Mouse (Mus musculus) midbrain, embryonic 14.5 days (tissue): ENCODE results near the gene 4930579F01Rik. TPM values are rescaled to one million over a fixed set of nuclear protein-coding genes. Genes with fewer than 3 reads are reported as not detected.
"Not testable (repeated sequence)": the region's sequence is repeated elsewhere in the genome, so short reads cannot be mapped to it uniquely, and the experiment has no call there.

Source experiments
- ATAC-seq: fragments of 200-750 bp; cut with Nextera tagmentation; 2 replicates; pipeline ENCODE4 v1.8.0; 2017; ENCODE audit warnings: moderate number of reproducible peaks, moderate library complexity; ENCODE audit not compliant: low FRiP score, low TSS enrichment
- DNase-seq: peaks from one replicate; pipeline ENCODE4 v3.0.0-alpha.2; 2015
- H3K27ac ChIP-seq: fragments of 300-500 bp; sonication (generic); replicated peaks from 2 replicates; pipeline ENCODE4 v1.5.1; 2014; ENCODE audit warnings: mild to moderate bottlenecking, low read depth, low read length, moderate library complexity
- H3K27me3 ChIP-seq: fragments of 300-500 bp; sonication (generic); 2 replicates; pipeline ENCODE4 v1.6.1; 2014; ENCODE audit warnings: low read length, control low read depth, mixed read lengths; ENCODE audit not compliant: control insufficient read depth, insufficient read depth
- H3K36me3 ChIP-seq: fragments of 300-500 bp; sonication (generic); 2 replicates; pipeline ENCODE4 v1.6.1; 2014; ENCODE audit warnings: low read length, control low read depth; ENCODE audit not compliant: control insufficient read depth, insufficient read depth
- H3K4me1 ChIP-seq: fragments of 300-500 bp; sonication (generic); 2 replicates; pipeline ENCODE4 v1.6.1; 2014; ENCODE audit warnings: mild to moderate bottlenecking, antibody characterized with exemption, low read length, control low read depth; ENCODE audit not compliant: control insufficient read depth, insufficient read depth
- H3K4me2 ChIP-seq: fragments of 300-500 bp; sonication (generic); 2 replicates; pipeline ENCODE4 v1.6.1; 2014; ENCODE audit warnings: mild to moderate bottlenecking, low read length, moderate library complexity
- H3K4me3 ChIP-seq: fragments of 300-500 bp; sonication (generic); replicated peaks from 2 replicates; pipeline ENCODE4 v1.5.1; 2014; ENCODE audit warnings: low read depth, low read length
- H3K9ac ChIP-seq: fragments of 300-500 bp; sonication (generic); replicated peaks from 2 replicates; pipeline ENCODE4 v1.6.1; 2014; ENCODE audit warnings: mild to moderate bottlenecking, low read length, moderate library complexity
- H3K9me3 ChIP-seq: fragments of 300-500 bp; sonication (generic); 2 replicates; pipeline ENCODE4 v1.6.1; 2016; ENCODE audit warnings: low read length, control low read depth, mixed read lengths; ENCODE audit not compliant: control insufficient read depth
- WGBS: fragments of 180-500 bp; shearing (Covaris S2); extraction: QIAGEN DNeasy Blood & Tissue Kit; methylation state at CpG from one replicate; pipeline ENCODE4 v1.1.7; 2014; 5-methylcytosine and 5-hydroxymethylcytosine counted together
- polyA plus RNA-seq: library from polyadenylated mRNA; unstranded; fragments of >200 nt; fragmentation: Nextera tagmentation; extraction: Ambion mirVana; gene quantifications from 2 replicates; pipeline ENCODE4 v1.2.1, GENCODE M21; 2014

Gene 4930579F01Rik
- polyA plus RNA-seq, 1 experiment from 2014 or later: not detected

DNA sequence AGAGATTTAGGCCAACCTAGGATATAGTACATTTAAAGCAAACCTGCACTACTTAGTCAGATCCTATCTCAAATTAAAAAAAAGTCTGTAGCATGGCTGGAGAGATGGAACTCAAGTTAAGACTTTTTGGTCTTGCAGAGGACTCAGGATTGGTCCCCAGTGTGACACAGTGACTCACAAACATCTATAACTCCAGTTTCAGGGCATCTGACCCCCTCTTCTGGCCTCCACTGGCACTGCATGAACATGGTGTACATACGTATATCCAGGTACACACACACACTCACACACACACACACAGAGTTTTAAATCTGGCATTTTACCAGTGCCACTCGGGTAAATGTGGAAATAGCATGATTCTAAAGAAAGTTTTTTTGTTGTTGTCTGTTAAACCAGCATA lies 44.8 kb downstream of the 4930579F01Rik start:
- Histone ChIP-seq H3K36me3 (peaks cover 9% of the 10 kb centered on the region; the same call in 1 of the 2 replicates), H3K4me1 (no peaks in the 10 kb centered on the region), H3K9ac (no peak overlapping the region), H3K4me2 (no peak overlapping the region), H3K4me3 (no peak overlapping the region), H3K9me3 (no peaks in the 10 kb centered on the region), H3K27me3 (no peaks in the 10 kb centered on the region), H3K27ac (no peak overlapping the region)
- ATAC-seq (no peak), DNase-seq (no peak)
- 92% methylated on average over 2 of the region's 2 CpGs for WGBS

DNA sequence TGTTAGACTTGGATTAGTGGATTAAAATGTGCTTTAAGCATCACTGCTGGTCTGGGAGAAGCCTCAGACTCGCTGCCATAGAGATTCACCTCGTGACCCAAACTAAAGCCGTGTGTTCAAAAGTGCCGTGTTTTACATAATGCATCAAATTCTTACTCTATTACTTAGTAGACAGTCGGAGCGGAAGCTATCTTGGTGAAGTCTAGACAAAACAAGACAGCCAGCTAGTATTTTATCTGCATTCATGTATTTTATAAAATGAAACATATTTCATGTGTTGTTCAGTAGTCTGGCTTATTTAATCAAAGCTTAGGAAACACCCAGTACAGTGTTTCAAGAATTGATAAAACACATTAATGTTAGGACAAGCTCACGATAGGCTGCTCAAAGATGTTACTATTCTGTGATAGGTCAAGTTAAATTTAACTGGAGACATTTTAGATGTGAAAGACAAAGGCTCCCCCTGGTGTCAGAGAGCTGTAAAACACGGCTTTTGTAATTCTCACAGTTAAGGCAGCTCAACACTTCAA lies 48.9 kb downstream of the 4930579F01Rik start, which contains the start of gene Mttp:
Mttp (minus strand) TSS at position 327 of the 530 bp plus-strand sequence.
- no peaks in the 10 kb centered on the region for H3K27me3 ChIP-seq
- H3K9me3 ChIP-seq: no peaks in the 10 kb centered on the region
- peak; percentile 94 for DNase-seq
- peak within 1 kb of the TSS; percentile 71 for H3K4me2 ChIP-seq
- peak within 1 kb of the TSS; percentile 72 for H3K9ac ChIP-seq
- 2% methylated on average over 8 of the region's 8 CpGs for WGBS
- H3K4me3 ChIP-seq: peak within 1 kb of the TSS; percentile 60
- peaks cover 8% of the 10 kb centered on the region; the same call in 1 of the 2 replicates for H3K36me3 ChIP-seq
- H3K27ac ChIP-seq: peak within 1 kb of the TSS; percentile 97
- 0 out of 2 replicates have a peak, but pooled peaks have one; percentile 14 for ATAC-seq
- H3K4me1 ChIP-seq: peaks cover 5% of the 10 kb centered on the region

DNA sequence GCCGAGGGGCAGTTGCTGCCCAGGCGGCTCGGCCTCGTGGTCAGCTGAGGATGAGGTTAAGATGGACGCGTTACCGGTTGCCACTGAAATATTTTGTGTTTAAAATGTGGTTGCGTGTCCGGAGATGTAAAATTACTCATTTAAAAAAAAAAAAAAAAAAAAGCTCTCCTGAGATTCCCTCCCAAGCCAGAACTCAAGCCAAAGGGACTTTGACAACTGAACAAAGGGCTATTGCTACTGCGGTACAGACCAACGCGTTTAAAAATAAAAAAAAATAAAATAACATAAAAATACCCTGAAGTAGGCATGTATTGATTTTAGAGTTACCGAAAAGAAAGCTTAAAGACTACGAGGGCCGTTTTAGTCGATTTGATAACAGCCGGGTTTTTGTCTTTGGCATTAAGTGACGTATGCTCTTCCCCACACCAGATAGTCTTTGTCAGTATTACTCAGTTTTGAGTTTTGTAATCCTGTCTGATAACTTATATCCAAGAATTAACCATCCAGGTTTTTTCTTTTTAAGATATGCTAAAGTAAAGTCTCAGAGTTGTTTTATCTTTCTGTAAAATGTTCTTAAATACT lies 49.5 kb downstream of the 4930579F01Rik start:
- ATAC-seq (no peak), DNase-seq (peak; percentile 67)
- Histone ChIP-seq H3K36me3 (peaks cover 4% of the 10 kb centered on the region; the same call in 1 of the 2 replicates), H3K9ac (peak overlapping the region; percentile 72), H3K4me2 (peak overlapping the region; percentile 71), H3K27me3 (no peaks in the 10 kb centered on the region), H3K9me3 (no peaks in the 10 kb centered on the region), H3K4me1 (peaks cover 5% of the 10 kb centered on the region), H3K27ac (peak overlapping the region; percentile 97), H3K4me3 (peak overlapping the region; percentile 60)
- under 1% methylated on average over 18 of the region's 18 CpGs for WGBS

DNA sequence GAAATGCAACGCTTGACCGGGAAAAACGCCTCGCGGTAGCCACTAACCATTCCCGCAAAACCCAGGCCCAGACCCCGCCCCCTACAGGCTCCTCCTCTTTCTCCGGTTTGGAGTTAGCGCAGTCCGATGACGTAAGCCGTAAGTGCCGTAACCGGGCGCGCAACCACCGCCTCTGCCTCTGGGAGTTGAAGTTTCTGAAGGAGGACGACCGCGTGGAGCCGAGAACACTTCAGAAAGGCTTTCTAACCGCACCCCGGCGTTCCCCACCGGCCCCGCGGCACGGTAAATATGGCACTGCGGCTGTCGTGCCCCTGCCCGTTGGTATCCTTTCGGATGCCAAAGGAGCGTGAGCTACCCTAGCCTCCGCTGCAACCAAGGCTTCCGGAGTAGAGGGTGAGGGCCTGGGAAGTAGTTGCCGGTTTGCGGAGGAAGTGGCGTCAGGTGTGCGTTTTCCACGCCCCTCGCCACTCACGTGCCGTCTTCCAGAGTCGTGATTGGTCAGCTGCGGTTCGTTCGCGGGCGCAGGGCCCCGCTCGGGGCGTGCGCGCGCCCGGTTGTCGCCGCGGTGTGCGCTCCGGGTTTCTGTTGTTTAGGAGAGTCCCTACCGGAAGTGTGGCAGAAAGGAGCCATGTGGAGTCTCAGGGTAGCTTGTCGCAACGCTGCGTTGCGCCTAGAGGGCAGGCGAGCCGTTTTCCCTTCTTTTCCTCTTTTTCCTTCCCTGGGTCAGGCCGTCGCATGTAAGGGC lies 50.1 kb downstream of the 4930579F01Rik start, which contains the start of gene Trmt10a:
Trmt10a (plus strand) TSS at position 134 of the 745 bp plus-strand sequence.
- under 1% methylated on average over 70 of the region's 70 CpGs for WGBS
- peak within 1 kb of the TSS; percentile 60 for H3K4me3 ChIP-seq
- peak; percentile 99 for DNase-seq

DNA sequence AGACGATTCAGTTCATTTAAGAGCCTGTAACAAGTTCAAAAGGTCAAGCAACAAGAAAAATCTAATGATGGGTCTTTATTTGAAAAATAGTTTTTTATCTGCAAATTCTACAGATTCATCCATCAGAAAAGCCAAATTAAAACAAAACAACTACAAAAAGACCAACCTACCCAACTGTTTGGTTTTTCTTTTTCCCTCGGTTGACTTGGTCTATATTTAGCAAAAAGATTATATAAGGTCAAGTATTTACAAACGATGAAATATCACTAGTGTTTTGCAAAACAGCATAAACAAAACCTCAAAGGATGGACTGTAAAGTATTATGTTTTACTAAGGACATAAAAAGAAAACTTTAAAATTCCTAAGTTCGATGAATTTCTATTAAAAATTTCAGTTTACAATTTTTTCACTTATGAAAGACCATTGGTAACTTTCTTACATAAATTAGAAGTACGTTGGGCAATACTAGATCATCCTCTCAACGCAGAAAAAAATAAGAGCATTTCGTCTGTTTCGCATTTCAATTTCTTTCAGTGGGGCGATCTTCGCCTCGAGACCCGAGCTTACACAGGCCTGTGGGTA lies 50.8 kb downstream of the 4930579F01Rik start:
- Histone ChIP-seq H3K4me3 (peak overlapping the region; percentile 60), H3K36me3 (no peaks in the 10 kb centered on the region), H3K27me3 (no peaks in the 10 kb centered on the region), H3K9me3 (no peaks in the 10 kb centered on the region), H3K4me1 (peaks cover 5% of the 10 kb centered on the region), H3K27ac (peak overlapping the region; percentile 97), H3K4me2 (peak overlapping the region; percentile 71), H3K9ac (peak overlapping the region; percentile 72)
- ATAC-seq (no peak), DNase-seq (peak; percentile 2)
- WGBS: 9% methylated on average over 12 of the region's 12 CpGs

More for the DNA sequence above, 50.1 kb downstream of the 4930579F01Rik start, which contains the start of gene Trmt10a:
- no peaks in the 10 kb centered on the region for H3K36me3 ChIP-seq
- no peaks in the 10 kb centered on the region for H3K27me3 ChIP-seq
- H3K27ac ChIP-seq: peak within 1 kb of the TSS; percentile 97
- ATAC-seq: peak; percentile 98
- no peaks in the 10 kb centered on the region for H3K9me3 ChIP-seq
- H3K4me1 ChIP-seq: peaks cover 5% of the 10 kb centered on the region
- peak within 1 kb of the TSS; percentile 71 for H3K4me2 ChIP-seq
- peak within 1 kb of the TSS; percentile 72 for H3K9ac ChIP-seq

DNA sequence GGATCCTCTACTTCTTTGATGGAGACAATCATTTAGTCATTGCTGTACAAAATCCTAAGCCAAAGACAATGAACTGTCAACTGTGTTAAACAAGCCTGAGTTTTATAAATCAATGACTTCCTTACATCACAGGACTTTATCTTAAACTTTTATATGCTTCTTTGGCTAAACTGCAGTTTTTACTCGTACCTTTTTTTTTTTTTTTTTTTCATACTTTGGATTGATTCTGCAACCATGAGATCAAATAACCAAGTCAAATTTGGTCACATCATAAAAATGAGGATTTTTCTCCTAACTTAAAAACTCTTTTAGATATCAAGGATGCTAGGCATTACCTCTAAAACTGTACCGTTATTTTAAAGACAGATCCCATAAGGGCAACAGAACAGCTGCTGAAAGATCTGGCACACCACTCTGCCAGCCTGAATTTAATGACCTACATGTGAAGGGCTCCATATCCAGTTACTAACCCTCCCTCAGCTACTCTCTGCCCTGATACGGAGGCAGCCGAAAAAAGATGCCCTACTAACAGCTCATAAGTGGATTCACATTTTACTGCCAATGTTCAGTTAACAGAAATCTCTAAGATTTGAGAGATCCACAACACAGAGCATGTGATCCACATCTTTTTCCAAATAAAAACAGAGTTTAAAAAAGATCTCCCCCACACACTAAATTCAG lies 51.4 kb downstream of the 4930579F01Rik start:
- no peaks in the 10 kb centered on the region for H3K9me3 ChIP-seq
- H3K4me3 ChIP-seq: peak overlapping the region; percentile 60
- H3K4me1 ChIP-seq: peaks cover 5% of the 10 kb centered on the region
- no peaks in the 10 kb centered on the region for H3K36me3 ChIP-seq
- no peaks in the 10 kb centered on the region for H3K27me3 ChIP-seq
- peak; percentile 4 for DNase-seq
- ATAC-seq: no peak
- whole genome bisulfite sequencing: 64% methylated on average over 4 of the region's 4 CpGs
- no peak overlapping the region for H3K27ac ChIP-seq
- H3K4me2 ChIP-seq: peak overlapping the region; percentile 71
- H3K9ac ChIP-seq: peak overlapping the region; percentile 16; the same call in 1 of the 2 replicates

DNA sequence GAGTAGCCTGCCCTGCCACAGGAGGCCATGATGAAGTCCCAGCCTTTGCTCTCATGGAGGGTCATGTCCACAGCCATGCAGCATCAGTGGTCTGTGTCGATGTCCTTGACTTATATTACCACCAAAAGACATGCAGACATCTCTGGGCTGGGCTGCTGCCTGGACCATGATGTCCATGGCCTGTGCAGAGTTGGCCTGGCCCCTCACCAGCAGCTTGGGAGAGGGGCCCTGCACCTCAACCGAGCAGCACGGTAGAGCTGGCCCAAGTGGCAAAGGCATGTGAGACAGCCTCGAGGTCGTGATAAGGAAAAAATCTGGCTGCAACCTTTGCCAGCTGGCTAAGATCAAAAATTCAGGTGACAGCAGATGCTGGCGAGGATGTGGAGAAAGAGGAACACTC lies 54.0 kb downstream of the 4930579F01Rik start:
- Histone ChIP-seq H3K27ac (no peak overlapping the region), H3K9ac (no peak overlapping the region), H3K9me3 (no peaks in the 10 kb centered on the region), H3K27me3 (no peaks in the 10 kb centered on the region), H3K4me3 (no peak overlapping the region), H3K36me3 (no peaks in the 10 kb centered on the region), H3K4me1 (peaks cover 5% of the 10 kb centered on the region), H3K4me2 (no peak overlapping the region)
- 91% methylated on average over 6 of the region's 6 CpGs for WGBS
- ATAC-seq (no peak), DNase-seq (no peak)

DNA sequence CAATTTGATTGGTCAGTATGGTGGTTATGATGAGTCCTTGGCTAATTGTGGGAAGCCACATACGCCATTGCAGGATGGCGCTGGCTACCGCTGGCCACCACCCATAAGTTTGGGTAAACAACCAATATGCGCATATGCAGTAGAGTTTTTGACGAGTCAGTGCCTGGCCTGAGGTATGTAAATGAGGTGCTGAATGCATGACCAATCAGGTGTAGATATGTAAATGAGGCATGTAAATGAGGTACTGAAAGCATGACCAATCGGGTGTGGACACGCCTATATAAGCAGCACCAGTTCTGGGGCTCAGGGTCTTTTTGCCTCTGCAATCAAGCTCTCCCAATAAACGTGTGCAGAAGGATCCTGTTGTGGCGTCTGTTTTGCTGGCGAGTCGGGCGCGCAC lies 55.5 kb downstream of the 4930579F01Rik start:
- H3K9ac ChIP-seq, H3K4me1 ChIP-seq, H3K9me3 ChIP-seq: not testable (repeated sequence)

More for the DNA sequence above, 55.5 kb downstream of the 4930579F01Rik start:
- WGBS: 86% methylated on average over 13 of the region's 13 CpGs
- H3K4me3 ChIP-seq, H3K27me3 ChIP-seq, DNase-seq, H3K4me2 ChIP-seq, H3K36me3 ChIP-seq, ATAC-seq, H3K27ac ChIP-seq: not testable (repeated sequence)
